Mouse (Mus musculus) right cerebral cortex, adult 18-20 months (tissue): Measurements from ENCODE around the gene Syn3.
A peak's percentile ranks its signal among the peaks of the same experiment; 100 is the strongest.

ENCODE experiments used
- DNase-seq: peaks from one replicate; pipeline ENCODE4 v3.0.0; 2022; ENCODE audit warnings: mixed read lengths

Syn3 gene

GRCm38 (mm10) chr10:86194722-86195121 is 304.0 kb downstream of the Syn3 start:
- DNase-seq: no peak

GRCm38 (mm10) chr10:86193863-86194434 is 304.7 kb downstream of the Syn3 start:
- peak; percentile 16 for DNase-seq

- no peak for DNase-seq
Measured at GRCm38 (mm10) chr10:86188614-86189013, 310.1 kb downstream of the Syn3 start.

GRCm38 (mm10) chr10:86187881-86188280 is 310.8 kb downstream of the Syn3 start:
- no peak for DNase-seq

GRCm38 (mm10) chr10:86183148-86183885 is 315.4 kb downstream of the Syn3 start:
- no peak for DNase-seq

GRCm38 (mm10) chr10:86182183-86182805 is 316.4 kb downstream of the Syn3 start:
- peak; percentile 25 for DNase-seq

GRCm38 (mm10) chr10:86176411-86176810 is 322.3 kb downstream of the Syn3 start:
- DNase-seq: no peak

GRCm38 (mm10) chr10:86174017-86174416 is 324.7 kb downstream of the Syn3 start:
- no peak for DNase-seq

GRCm38 (mm10) chr10:86173284-86173683 is 325.4 kb downstream of the Syn3 start:
- DNase-seq: no peak

GRCm38 (mm10) chr10:86171246-86171645 is 327.4 kb downstream of the Syn3 start:
- no peak for DNase-seq

GRCm38 (mm10) chr10:86168084-86168483 is 330.6 kb downstream of the Syn3 start:
- no peak for DNase-seq

GRCm38 (mm10) chr10:86166854-86167268 is 331.8 kb downstream of the Syn3 start:
- DNase-seq: no peak

- DNase-seq: no peak
Measured at GRCm38 (mm10) chr10:86164098-86164497, 334.6 kb downstream of the Syn3 start.

- DNase-seq: no peak
Measured at GRCm38 (mm10) chr10:86161783-86162271, 336.9 kb downstream of the Syn3 start.

- no peak for DNase-seq
Measured at GRCm38 (mm10) chr10:86158198-86158899, 340.3 kb downstream of the Syn3 start.

GRCm38 (mm10) chr10:86155344-86155743 is 343.4 kb downstream of the Syn3 start:
- no peak for DNase-seq

- no peak for DNase-seq
Measured at GRCm38 (mm10) chr10:86153221-86153620, 345.5 kb downstream of the Syn3 start.

GRCm38 (mm10) chr10:86151357-86151756 is 347.3 kb downstream of the Syn3 start:
- DNase-seq: no peak

- DNase-seq: no peak
Measured at GRCm38 (mm10) chr10:86150076-86150475, 348.6 kb downstream of the Syn3 start.

- no peak for DNase-seq
Measured at GRCm38 (mm10) chr10:86149029-86149818, 349.5 kb downstream of the Syn3 start.

- DNase-seq: no peak
Measured at GRCm38 (mm10) chr10:86139061-86139681, 359.5 kb downstream of the Syn3 start.

- no peak for DNase-seq
Measured at GRCm38 (mm10) chr10:86137589-86138173, 361.0 kb downstream of the Syn3 start.
